Mouse (Mus musculus) lung, postnatal 0 days (tissue): ENCODE results near the gene Vmp1. TPM values are rescaled to one million over a fixed set of nuclear protein-coding genes. Genes with fewer than 3 reads are reported as not detected.

Experiments
- ATAC-seq: fragments of 200-750 bp; cut with Nextera tagmentation; 2 replicates; pipeline ENCODE4 v1.8.0; 2017; ENCODE audit warnings: moderate library complexity
- DNase-seq: peaks from one replicate; pipeline ENCODE4 v3.0.0-alpha.2; 2016; ENCODE audit warnings: low spot score
- H3K27ac ChIP-seq: fragments of 300-500 bp; sonication (generic); 2 replicates; pipeline ENCODE4 v1.5.1; 2014; ENCODE audit warnings: antibody characterized with exemption, mild to moderate bottlenecking, low read length, mixed read lengths
- H3K27me3 ChIP-seq: fragments of 300-500 bp; sonication (generic); replicated peaks from 2 replicates; pipeline ENCODE4 v1.6.1; 2014; ENCODE audit warnings: low read length, mixed read lengths; ENCODE audit not compliant: insufficient read depth
- H3K36me3 ChIP-seq: fragments of 300-500 bp; sonication (generic); 2 replicates; pipeline ENCODE4 v1.6.1; 2014; ENCODE audit warnings: low read length, mixed read lengths; ENCODE audit not compliant: insufficient read depth
- H3K4me1 ChIP-seq: fragments of 300-500 bp; sonication (generic); 2 replicates; pipeline ENCODE4 v1.6.1; 2014; ENCODE audit warnings: antibody characterized with exemption, low read depth, low read length, mixed read lengths; ENCODE audit not compliant: insufficient read depth
- H3K4me2 ChIP-seq: fragments of 300-500 bp; sonication (generic); replicated peaks from 2 replicates; pipeline ENCODE4 v1.6.1; 2014; ENCODE audit warnings: low read depth, mild to moderate bottlenecking, low read length, moderate library complexity, mixed read lengths
- H3K4me3 ChIP-seq: fragments of 300-500 bp; sonication (generic); 2 replicates; pipeline ENCODE4 v1.5.1; 2014; ENCODE audit warnings: low read depth, low read length
- H3K9ac ChIP-seq: fragments of 300-500 bp; sonication (generic); replicated peaks from 2 replicates; pipeline ENCODE4 v1.6.1; 2014; ENCODE audit warnings: low read depth, mild to moderate bottlenecking
- H3K9me3 ChIP-seq: fragments of 300-500 bp; sonication (generic); 2 replicates; pipeline ENCODE4 v1.6.1; 2016; ENCODE audit warnings: low read length, mixed read lengths
- CTCF ChIP-seq: IDR thresholded peaks from 2 replicates; pipeline ENCODE4 v1.5.1; 2016; ENCODE audit warnings: antibody characterized with exemption, mild to moderate bottlenecking
- EP300 ChIP-seq: IDR thresholded peaks from 2 replicates; pipeline ENCODE4 v1.6.1; 2016; ENCODE audit warnings: antibody characterized with exemption, mild to moderate bottlenecking, control low read depth
- WGBS: fragments of 180-500 bp; shearing (Covaris S2); extraction: QIAGEN DNeasy Blood & Tissue Kit; methylation state at CpG from one replicate; pipeline ENCODE4 v1.1.7; 2014; 5-methylcytosine and 5-hydroxymethylcytosine counted together
- polyA plus RNA-seq: library from polyadenylated mRNA; unstranded; fragments of >200 nt; fragmentation: Nextera tagmentation; extraction: Ambion mirVana; gene quantifications from 2 replicates; pipeline ENCODE4 v1.2.1, GENCODE M21; 2015

Gene Vmp1
- polyA plus RNA-seq, 1 experiment from 2014 or later: 181 TPM

DNA sequence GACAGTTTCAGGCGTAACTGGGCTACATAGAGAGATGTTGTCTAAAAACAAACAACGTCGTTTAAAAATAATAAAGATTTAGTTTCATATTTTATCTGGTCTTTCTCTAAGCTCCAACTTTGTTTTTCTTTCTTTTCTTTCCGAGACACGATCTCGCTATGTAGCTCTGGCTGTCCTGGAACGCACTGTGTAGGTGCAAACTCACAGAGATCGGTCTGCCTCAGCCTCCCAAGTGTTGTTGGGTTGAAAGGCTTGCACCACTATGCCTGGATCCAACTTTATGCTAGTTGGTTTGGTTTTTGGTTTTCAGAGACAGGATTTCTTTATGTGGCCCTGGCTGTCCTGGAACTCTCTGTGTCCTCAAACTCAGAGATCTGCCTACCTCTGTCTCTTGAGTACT lies 138.1 kb downstream of the Vmp1 start:
- peak overlapping the region; percentile 94 for H3K4me3 ChIP-seq
- no peaks in the 10 kb centered on the region for H3K9me3 ChIP-seq
- TF ChIP-seq EP300: no peak
- no peak for TF ChIP-seq CTCF
- ATAC-seq (no peak), DNase-seq (no peak)
- H3K4me1 ChIP-seq: peaks cover 7% of the 10 kb centered on the region; the same call in 1 of the 2 replicates
- no peaks in the 10 kb centered on the region for H3K27me3 ChIP-seq
- WGBS: 72% methylated on average over 8 of the region's 8 CpGs
- peak overlapping the region; percentile 95 for H3K9ac ChIP-seq
- peak overlapping the region; percentile 58 for H3K4me2 ChIP-seq
- no peaks in the 10 kb centered on the region for H3K36me3 ChIP-seq
- H3K27ac ChIP-seq: peak overlapping the region; percentile 90

DNA sequence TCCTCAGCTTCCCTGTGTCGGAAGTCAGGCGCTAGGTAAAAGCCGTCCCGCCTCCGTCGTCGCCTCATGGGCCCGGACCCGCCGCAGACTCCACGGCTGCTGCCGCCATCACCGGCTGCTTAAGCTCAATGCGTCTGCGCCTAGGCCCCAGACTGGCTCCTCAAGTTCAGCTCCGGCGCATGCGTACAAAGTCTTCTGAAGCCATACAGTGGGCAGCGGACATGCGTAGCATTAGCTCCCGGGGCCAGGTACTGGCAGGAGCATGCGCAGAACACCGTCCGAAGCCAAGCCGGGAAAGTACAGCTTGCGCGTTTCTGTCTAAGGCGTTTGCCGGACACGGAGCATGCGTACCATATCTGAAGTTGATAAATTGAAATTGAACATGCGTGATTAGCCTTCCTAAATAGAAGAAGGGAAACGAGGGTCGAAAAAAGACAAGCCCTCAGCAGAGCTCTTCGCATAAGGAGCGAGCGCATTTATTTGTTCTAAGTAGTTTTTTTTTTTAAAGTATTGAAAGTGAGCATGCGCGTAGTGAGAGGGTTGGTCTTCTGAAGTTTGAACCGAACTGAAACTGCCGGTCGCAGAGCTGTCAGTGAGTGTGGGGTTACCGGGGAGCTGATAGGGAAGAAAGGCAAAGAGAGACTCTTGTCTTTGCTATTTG lies 138.9 kb downstream of the Vmp1 start, which contains the start of the genes Rps6kb1 and Tubd1:
Gene Rps6kb1 (minus strand): TSS at position 167 of the 661 bp plus-strand sequence.
Gene Tubd1 (plus strand): TSS at position 353 of the 661 bp plus-strand sequence.
- ATAC-seq (peak; percentile 99), DNase-seq (peak; percentile 100)
- Histone ChIP-seq H3K36me3 (no peaks in the 10 kb centered on the region), H3K9ac (peak within 1 kb of the TSS; percentile 95), H3K4me1 (peaks cover 7% of the 10 kb centered on the region; the same call in 1 of the 2 replicates), H3K4me2 (peak within 1 kb of the TSS; percentile 77), H3K4me3 (peak within 1 kb of the TSS; percentile 94), H3K27ac (peak within 1 kb of the TSS; percentile 90), H3K9me3 (no peaks in the 10 kb centered on the region), H3K27me3 (no peaks in the 10 kb centered on the region)
- TF ChIP-seq CTCF (no peak), EP300 (no peak)
- WGBS: under 1% methylated on average over 43 of the region's 43 CpGs

GRCm38 (mm10) chr11:86543960-86544638 lies 139.5 kb downstream of the Vmp1 start:
- Histone ChIP-seq H3K4me2 (peak overlapping the region; percentile 77), H3K4me1 (peaks cover 7% of the 10 kb centered on the region; the same call in 1 of the 2 replicates), H3K27me3 (no peaks in the 10 kb centered on the region), H3K4me3 (peak overlapping the region; percentile 94), H3K9me3 (no peaks in the 10 kb centered on the region), H3K27ac (peak overlapping the region; percentile 90), H3K9ac (peak overlapping the region; percentile 95), H3K36me3 (no peaks in the 10 kb centered on the region)
- TF ChIP-seq CTCF (no peak), EP300 (no peak)
- ATAC-seq (peak; percentile 60), DNase-seq (peak; percentile 58)
- 1% methylated on average over 32 of the region's 50 CpGs for WGBS

GRCm38 (mm10) chr11:86542851-86543250 lies 140.8 kb downstream of the Vmp1 start:
- no peak overlapping the region for H3K4me3 ChIP-seq
- ATAC-seq (no peak), DNase-seq (no peak)
- H3K9ac ChIP-seq: no peak overlapping the region; the same call in 1 of the 2 replicates
- H3K9me3 ChIP-seq: no peaks in the 10 kb centered on the region
- no peak overlapping the region for H3K4me2 ChIP-seq
- no peak for TF ChIP-seq EP300
- TF ChIP-seq CTCF: no peak
- no peaks in the 10 kb centered on the region for H3K27me3 ChIP-seq
- peaks cover 7% of the 10 kb centered on the region; the same call in 1 of the 2 replicates for H3K4me1 ChIP-seq
- 80% methylated on average over 1 of the region's 1 CpGs for WGBS
- no peak overlapping the region for H3K27ac ChIP-seq
- H3K36me3 ChIP-seq: no peaks in the 10 kb centered on the region

GRCm38 (mm10) chr11:86540476-86540845 lies 143.2 kb downstream of the Vmp1 start:
- Histone ChIP-seq H3K4me3 (no peak overlapping the region), H3K9me3 (no peaks in the 10 kb centered on the region), H3K4me2 (no peak overlapping the region), H3K27me3 (no peaks in the 10 kb centered on the region), H3K36me3 (no peaks in the 10 kb centered on the region), H3K9ac (no peak overlapping the region), H3K27ac (no peak overlapping the region), H3K4me1 (peaks cover 7% of the 10 kb centered on the region; the same call in 1 of the 2 replicates)
- TF ChIP-seq CTCF (no peak), EP300 (no peak)
- ATAC-seq (no peak), DNase-seq (no peak)
- WGBS: 75% methylated on average over 2 of the region's 2 CpGs

DNA sequence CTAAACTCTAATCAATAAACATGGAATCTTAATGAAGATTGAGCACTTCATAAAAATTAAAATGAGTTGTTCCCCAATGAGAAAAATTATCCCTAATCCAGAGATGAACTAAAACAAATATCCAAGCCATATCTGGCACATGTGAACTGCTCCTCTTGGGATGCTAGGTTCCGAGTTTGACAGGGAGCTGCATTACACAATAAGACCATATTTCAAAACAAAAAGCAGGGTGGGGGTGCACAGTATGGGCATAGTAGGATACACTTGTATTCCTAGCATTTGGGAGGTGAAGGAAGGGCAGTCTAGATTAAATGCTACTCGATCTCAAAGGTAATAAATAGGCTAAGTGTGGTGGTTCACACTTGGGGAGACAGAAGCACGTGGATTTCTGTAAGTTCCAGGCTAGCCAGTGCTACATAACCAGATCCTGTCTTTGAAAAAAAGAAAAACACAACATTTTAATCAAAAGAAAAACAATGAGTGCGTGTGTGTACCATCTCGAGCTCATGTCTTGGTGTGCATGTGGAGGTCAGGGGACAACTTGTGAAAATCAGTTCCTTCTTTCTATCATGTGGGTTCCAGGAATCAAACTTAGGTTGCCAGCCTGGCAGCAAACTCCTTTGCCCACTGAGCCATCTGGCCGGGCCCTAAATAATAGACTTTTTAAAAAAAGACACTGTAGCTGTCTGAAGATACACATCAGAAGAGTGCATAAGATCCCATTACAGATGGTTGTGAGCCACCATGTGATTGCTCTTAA lies 143.7 kb downstream of the Vmp1 start:
- no peak overlapping the region for H3K4me3 ChIP-seq
- ATAC-seq (no peak), DNase-seq (no peak)
- no peaks in the 10 kb centered on the region for H3K9me3 ChIP-seq
- no peaks in the 10 kb centered on the region for H3K36me3 ChIP-seq
- WGBS: 79% methylated on average over 6 of the region's 6 CpGs
- TF ChIP-seq CTCF (no peak), EP300 (no peak)
- no peak overlapping the region for H3K27ac ChIP-seq
- no peaks in the 10 kb centered on the region for H3K27me3 ChIP-seq
- H3K4me2 ChIP-seq: no peak overlapping the region
- no peak overlapping the region for H3K9ac ChIP-seq
- peaks cover 7% of the 10 kb centered on the region; the same call in 1 of the 2 replicates for H3K4me1 ChIP-seq
